Mouse (Mus musculus): ENCODE measurements at regions not wholly inside any gene's neighbourhood (a gene's known extent, or its start where the extent isn't known, plus 50 kb on each side); places are given as distances from the start of the nearest gene placed in this dataset.
A peak's percentile ranks its signal among the peaks of the same experiment; 100 is the strongest.

GRCm38 (mm10) chr12:10209841-10210240, 159.9 kb upstream of the Nt5c1b start:
- Histone ChIP-seq H3K27me3 (ENCODE audit: insufficient read depth, low read length) (no peaks in the 10 kb centered on the region), H3K4me2 (ENCODE audit: low read depth, low read length, poor library complexity, severe bottlenecking) (no peak overlapping the region), H3K9me3 (ENCODE audit: low read length) (no peaks in the 10 kb centered on the region), H3K36me3 (ENCODE audit: insufficient read depth, low read length) (no peaks in the 10 kb centered on the region), H3K27ac (ENCODE audit: low read depth, low read length) (no peak overlapping the region), H3K9ac (replicated peaks; ENCODE audit: low read length, poor library complexity, severe bottlenecking) (no peak overlapping the region), H3K4me3 (ENCODE audit: low read depth, low read length) (no peak overlapping the region), H3K4me1 (ENCODE audit: insufficient read depth, low read length) (no peaks in the 10 kb centered on the region)
- no peak for TF ChIP-seq CTCF (IDR thresholded peaks at IDR 0.05)
- WGBS = 84% methylated on average over 1 of the region's 1 CpGs
- ATAC-seq (ENCODE audit: low FRiP score) (no peak), DNase-seq (ENCODE audit: low spot score) (no peak)

GRCm38 (mm10) chr12:10222821-10223220, 147.0 kb upstream of the Nt5c1b start:
- Histone ChIP-seq H3K4me1 (ENCODE audit: insufficient read depth, low read length) (no peaks in the 10 kb centered on the region), H3K9me3 (ENCODE audit: low read length) (no peaks in the 10 kb centered on the region), H3K4me2 (ENCODE audit: low read depth, low read length, poor library complexity, severe bottlenecking) (no peak overlapping the region), H3K27ac (ENCODE audit: low read depth, low read length) (no peak overlapping the region), H3K4me3 (ENCODE audit: low read depth, low read length) (no peak overlapping the region), H3K9ac (replicated peaks; ENCODE audit: low read length, poor library complexity, severe bottlenecking) (no peak overlapping the region), H3K27me3 (ENCODE audit: insufficient read depth, low read length) (no peaks in the 10 kb centered on the region), H3K36me3 (ENCODE audit: insufficient read depth, low read length) (no peaks in the 10 kb centered on the region)
- TF ChIP-seq CTCF (IDR thresholded peaks at IDR 0.05) = peak; percentile 37
- WGBS = 41% methylated on average over 4 of the region's 4 CpGs
- peak; percentile 12 for DNase-seq (ENCODE audit: low spot score)
- ATAC-seq (ENCODE audit: low FRiP score) = no peak

GRCm38 (mm10) chr12:10223832-10224231, 145.9 kb upstream of the Nt5c1b start:
- peak; percentile 61 for DNase-seq (ENCODE audit: low spot score)
- Histone ChIP-seq H3K4me2 (ENCODE audit: low read depth, low read length, poor library complexity, severe bottlenecking) (no peak overlapping the region), H3K9me3 (ENCODE audit: low read length) (no peaks in the 10 kb centered on the region), H3K9ac (replicated peaks; ENCODE audit: low read length, poor library complexity, severe bottlenecking) (no peak overlapping the region), H3K36me3 (ENCODE audit: insufficient read depth, low read length) (no peaks in the 10 kb centered on the region), H3K4me1 (ENCODE audit: insufficient read depth, low read length) (no peaks in the 10 kb centered on the region), H3K27ac (ENCODE audit: low read depth, low read length) (no peak overlapping the region), H3K27me3 (ENCODE audit: insufficient read depth, low read length) (no peaks in the 10 kb centered on the region), H3K4me3 (ENCODE audit: low read depth, low read length) (no peak overlapping the region)
- TF ChIP-seq CTCF (IDR thresholded peaks at IDR 0.05) = peak; percentile 74
- ATAC-seq (ENCODE audit: low FRiP score) = peak; percentile 75
- 35% methylated on average over 4 of the region's 4 CpGs for WGBS

- no peak for DNase-seq (ENCODE audit: low spot score)
- no peak for TF ChIP-seq CTCF (IDR thresholded peaks at IDR 0.05)
- Histone ChIP-seq H3K27me3 (ENCODE audit: insufficient read depth, low read length) (no peaks in the 10 kb centered on the region), H3K36me3 (ENCODE audit: insufficient read depth, low read length) (no peaks in the 10 kb centered on the region), H3K4me3 (ENCODE audit: low read depth, low read length) (no peak overlapping the region), H3K4me1 (ENCODE audit: insufficient read depth, low read length) (no peaks in the 10 kb centered on the region), H3K9me3 (ENCODE audit: low read length) (no peaks in the 10 kb centered on the region), H3K27ac (ENCODE audit: low read depth, low read length) (no peak overlapping the region), H3K4me2 (ENCODE audit: low read depth, low read length, poor library complexity, severe bottlenecking) (no peak overlapping the region), H3K9ac (replicated peaks; ENCODE audit: low read length, poor library complexity, severe bottlenecking) (no peak overlapping the region)
- 78% methylated on average over 4 of the region's 4 CpGs for WGBS
- no peak for ATAC-seq (ENCODE audit: low FRiP score)
Observed at GRCm38 (mm10) chr12:10231144-10231543, 138.6 kb upstream of the Nt5c1b start.

- H3K4me3 ChIP-seq (ENCODE audit: low read depth, low read length) = no peak overlapping the region
- H3K9me3 ChIP-seq (ENCODE audit: low read length) = no peaks in the 10 kb centered on the region
- TF ChIP-seq CTCF (IDR thresholded peaks at IDR 0.05) = no peak
- no peak overlapping the region for H3K9ac ChIP-seq (replicated peaks; ENCODE audit: low read length, poor library complexity, severe bottlenecking)
- H3K4me1 ChIP-seq (ENCODE audit: insufficient read depth, low read length) = no peaks in the 10 kb centered on the region
- 53% methylated on average over 4 of the region's 4 CpGs for WGBS
- no peak for ATAC-seq (ENCODE audit: low FRiP score)
- no peaks in the 10 kb centered on the region for H3K36me3 ChIP-seq (ENCODE audit: insufficient read depth, low read length)
- H3K4me2 ChIP-seq (ENCODE audit: low read depth, low read length, poor library complexity, severe bottlenecking) = no peak overlapping the region
- H3K27ac ChIP-seq (ENCODE audit: low read depth, low read length) = no peak overlapping the region
- no peaks in the 10 kb centered on the region for H3K27me3 ChIP-seq (ENCODE audit: insufficient read depth, low read length)
- DNase-seq (ENCODE audit: low spot score) = no peak
Observed at GRCm38 (mm10) chr12:10231683-10232082, 138.1 kb upstream of the Nt5c1b start.

GRCm38 (mm10) chr12:10248110-10248509, 121.7 kb upstream of the Nt5c1b start:
- no peaks in the 10 kb centered on the region for H3K36me3 ChIP-seq (ENCODE audit: insufficient read depth, low read length)
- H3K9ac ChIP-seq (replicated peaks; ENCODE audit: low read length, poor library complexity, severe bottlenecking) = no peak overlapping the region
- ATAC-seq (ENCODE audit: low FRiP score) (no peak), DNase-seq (ENCODE audit: low spot score) (no peak)
- no peaks in the 10 kb centered on the region for H3K4me1 ChIP-seq (ENCODE audit: insufficient read depth, low read length)
- H3K27me3 ChIP-seq (ENCODE audit: insufficient read depth, low read length) = no peaks in the 10 kb centered on the region
- no peak for TF ChIP-seq CTCF (IDR thresholded peaks at IDR 0.05)
- no peak overlapping the region for H3K27ac ChIP-seq (ENCODE audit: low read depth, low read length)
- no peak overlapping the region for H3K4me2 ChIP-seq (ENCODE audit: low read depth, low read length, poor library complexity, severe bottlenecking)
- no peak overlapping the region for H3K4me3 ChIP-seq (ENCODE audit: low read depth, low read length)
- H3K9me3 ChIP-seq (ENCODE audit: low read length) = no peaks in the 10 kb centered on the region
